Mouse (Mus musculus): Measurements from ENCODE around the gene Galns. TPM values are rescaled to one million over a fixed set of nuclear protein-coding genes. Genes with fewer than 3 reads are reported as not detected.

Galns gene
- 8.1 and 9.4 TPM in 2 replicates for polyA plus RNA-seq (2012; rRNA removed)

GRCm38 (mm10) chr8:122611295-122612133 is at the start of gene Galns, which contains the start of gene Trappc2l:
Gene Galns (minus strand): TSS chr8:122611463.
Gene Trappc2l (plus strand): TSS chr8:122611640.

GRCm38 (mm10) chr8:122622727-122623126 is 11.5 kb upstream of the Galns start, which contains the start of gene Pabpn1l:
Gene Pabpn1l (minus strand): TSS chr8:122622739.

GRCm38 (mm10) chr8:122576648-122577022 is 34.6 kb downstream of the Galns start, which contains the start of gene Aprt:
Gene Aprt (minus strand): TSS chr8:122576909.

GRCm38 (mm10) chr8:122567361-122568108 is 43.7 kb downstream of the Galns start, which contains the start of gene Cdt1:
Gene Cdt1 (plus strand): TSS chr8:122568015.

GRCm38 (mm10) chr8:122551265-122552051 is 59.8 kb downstream of the Galns start, which contains the start of gene Piezo1:
Gene Piezo1 (minus strand): TSS chr8:122551329.

Other genes starting within 250 kb of the Galns start
- gene Zc3h18, start 234.9 kb downstream of the Galns start, polyA plus RNA-seq (2012; rRNA removed), result 13.4 and 17.0 TPM in 2 replicates
- gene Il17c, start 189.4 kb downstream of the Galns start, polyA plus RNA-seq (2012; rRNA removed), result 0.05 TPM in 1 of 2 replicates, not detected in the other
- 107 and 119 TPM in 2 replicates for gene Cyba, start 178.5 kb downstream of the Galns start, polyA plus RNA-seq (2012; rRNA removed)
- 29.7 and 41.7 TPM in 2 replicates for gene Mvd, start 168.0 kb downstream of the Galns start, polyA plus RNA-seq (2012; rRNA removed)
- gene Snai3, start 150.7 kb downstream of the Galns start, polyA plus RNA-seq (2012; rRNA removed), result 0.84 and 0.85 TPM in 2 replicates
- 20.0 and 21.6 TPM in 2 replicates for gene Rnf166, start 135.4 kb downstream of the Galns start, polyA plus RNA-seq (2012; rRNA removed)
- 10.9 and 11.2 TPM in 2 replicates for gene Ctu2, start 135.3 kb downstream of the Galns start, polyA plus RNA-seq (2012; rRNA removed)
- 25.4 and 31.4 TPM in 2 replicates for gene Piezo1, start 60.1 kb downstream of the Galns start, polyA plus RNA-seq (2012; rRNA removed)
- 26.5 and 28.6 TPM in 2 replicates for gene Cdt1, start 43.4 kb downstream of the Galns start, polyA plus RNA-seq (2012; rRNA removed)
- 113 and 120 TPM in 2 replicates for gene Aprt, start 34.6 kb downstream of the Galns start, polyA plus RNA-seq (2012; rRNA removed)
- 34.3 and 38.9 TPM in 2 replicates for gene Trappc2l, start 177 bp upstream of the Galns start, polyA plus RNA-seq (2012; rRNA removed)
- gene Pabpn1l, start 11.3 kb upstream of the Galns start, polyA plus RNA-seq (2012; rRNA removed), result not detected in 2 replicates
- 0.65 and 0.79 TPM in 2 replicates for gene Cbfa2t3, start 87.6 kb upstream of the Galns start, polyA plus RNA-seq (2012; rRNA removed)
- gene Acsf3, start 164.0 kb upstream of the Galns start, polyA plus RNA-seq (2012; rRNA removed), result 10.7 and 12.5 TPM in 2 replicates
- 0.01 TPM in 2 replicates for gene Cdh15, start 236.5 kb upstream of the Galns start, polyA plus RNA-seq (2012; rRNA removed)

Measured in liver, embryonic 18 days (tissue).